Mouse (Mus musculus) midbrain, embryonic 12.5 days (tissue): ENCODE measurements around the gene Sds. TPM values are rescaled to one million over a fixed set of nuclear protein-coding genes. Genes with fewer than 3 reads are reported as not detected.
"Not testable (repeated sequence)": the region's sequence is repeated elsewhere in the genome, so short reads cannot be mapped to it uniquely, and the experiment has no call there.

ENCODE experiments used
- ATAC-seq: fragments of 200-750 bp; cut with Nextera tagmentation; 2 replicates; pipeline ENCODE4 v1.8.0; 2017; ENCODE audit warnings: low read depth, moderate TSS enrichment, moderate library complexity; ENCODE audit not compliant: low FRiP score
- H3K27ac ChIP-seq: fragments of 300-500 bp; sonication (generic); replicated peaks from 2 replicates; pipeline ENCODE4 v1.5.1; 2016; ENCODE audit warnings: mild to moderate bottlenecking
- H3K27me3 ChIP-seq: fragments of 300-500 bp; sonication (generic); 2 replicates; pipeline ENCODE4 v1.6.1; 2016; ENCODE audit warnings: mild to moderate bottlenecking
- H3K36me3 ChIP-seq: fragments of 300-500 bp; sonication (generic); 2 replicates; pipeline ENCODE4 v1.6.1; 2016
- H3K4me1 ChIP-seq: fragments of 300-500 bp; sonication (generic); 2 replicates; pipeline ENCODE4 v1.6.1; 2016
- H3K4me2 ChIP-seq: fragments of 300-500 bp; sonication (generic); replicated peaks from 2 replicates; pipeline ENCODE4 v1.6.1; 2016; ENCODE audit warnings: mild to moderate bottlenecking, moderate library complexity
- H3K4me3 ChIP-seq: fragments of 300-500 bp; sonication (generic); 2 replicates; pipeline ENCODE4 v1.5.1; 2016; ENCODE audit warnings: mild to moderate bottlenecking
- H3K9ac ChIP-seq: fragments of 300-500 bp; sonication (generic); replicated peaks from 2 replicates; pipeline ENCODE4 v1.6.1; 2016; ENCODE audit warnings: mild to moderate bottlenecking, moderate library complexity
- H3K9me3 ChIP-seq: fragments of 300-500 bp; sonication (generic); 2 replicates; pipeline ENCODE4 v1.6.1; 2016; ENCODE audit warnings: mild to moderate bottlenecking
- WGBS: fragments of 180-500 bp; shearing (Covaris S2); methylation state at CpG from one replicate; pipeline ENCODE4 v1.1.7; 2016; 5-methylcytosine and 5-hydroxymethylcytosine counted together
- polyA plus RNA-seq: library from polyadenylated mRNA; unstranded; fragments of >200 nt; fragmentation: Nextera tagmentation; extraction: Ambion mirVana; gene quantifications from 2 replicates; pipeline ENCODE4 v1.2.1, GENCODE M21; 2016

Gene Sds
- polyA plus RNA-seq, 1 experiment from 2014 or later: not detected

DNA sequence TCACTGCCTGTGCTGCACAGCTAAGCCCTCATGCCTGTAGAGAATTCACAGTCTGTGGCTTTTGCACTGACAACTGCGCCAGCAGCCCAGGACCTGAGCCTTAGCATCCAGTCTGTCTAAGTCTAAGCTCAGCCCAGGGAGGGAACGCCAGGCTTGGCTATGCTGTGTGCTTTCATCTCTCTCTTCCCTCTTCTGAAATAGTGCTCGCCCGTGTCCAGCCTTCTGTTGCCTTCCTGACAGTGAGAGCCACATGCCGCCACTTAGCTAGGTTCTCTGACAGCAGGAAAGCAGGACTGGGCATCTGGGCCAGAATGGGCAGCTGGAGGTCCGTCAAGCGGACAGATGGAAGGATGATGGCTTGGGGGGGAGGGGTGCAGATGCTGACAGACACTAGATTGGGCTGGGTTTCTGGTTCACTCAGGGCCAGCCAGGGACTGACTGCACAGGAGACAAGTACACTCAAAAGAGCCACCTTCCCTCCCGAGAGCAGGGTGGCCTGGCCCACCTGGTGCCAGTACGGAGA lies 17.6 kb downstream of the Sds start:
- H3K4me3 ChIP-seq: no peak overlapping the region
- no peaks in the 10 kb centered on the region for H3K27me3 ChIP-seq
- ATAC-seq: no peak
- no peaks in the 10 kb centered on the region for H3K9me3 ChIP-seq
- 83% methylated on average over 9 of the region's 9 CpGs for WGBS
- H3K4me2 ChIP-seq: no peak overlapping the region
- H3K4me1 ChIP-seq: peaks cover 4% of the 10 kb centered on the region; the same call in 1 of the 2 replicates
- H3K36me3 ChIP-seq: peaks cover 31% of the 10 kb centered on the region
- no peak overlapping the region for H3K27ac ChIP-seq
- no peak overlapping the region for H3K9ac ChIP-seq

DNA sequence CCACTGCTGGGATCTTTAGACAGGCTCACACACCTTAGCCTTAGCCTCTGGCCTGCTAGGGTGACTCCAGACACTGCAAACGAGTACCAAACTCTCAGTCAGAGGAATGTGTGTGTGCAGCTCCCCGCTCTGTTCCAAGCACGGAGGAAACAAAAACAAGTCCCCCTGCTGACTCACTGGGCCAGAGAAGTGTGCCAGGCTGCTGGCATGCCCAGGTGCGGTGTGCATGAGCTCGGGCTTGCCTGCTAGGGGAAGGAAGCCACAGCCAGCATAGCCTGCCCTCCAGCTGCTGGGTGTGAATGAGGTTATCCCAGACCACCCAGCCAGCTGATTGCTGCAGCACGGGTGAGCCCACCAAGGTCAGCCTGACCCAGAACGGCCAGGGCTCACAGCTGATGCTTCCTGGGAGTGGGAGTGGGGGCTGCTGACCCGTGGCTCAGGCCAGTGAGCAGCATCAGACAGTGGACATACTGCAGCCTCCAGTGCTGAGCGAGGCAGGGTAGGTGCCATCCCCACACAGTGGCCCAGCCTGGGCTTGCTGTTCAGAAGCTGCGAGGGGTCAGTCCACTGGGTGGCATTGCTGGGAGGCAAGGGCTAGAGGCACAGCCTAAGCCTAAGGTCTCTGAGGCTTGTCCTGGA lies 18.9 kb downstream of the Sds start:
- ATAC-seq: no peak
- Histone ChIP-seq H3K27me3 (no peaks in the 10 kb centered on the region), H3K27ac (no peak overlapping the region), H3K4me2 (no peak overlapping the region), H3K4me1 (peaks cover 4% of the 10 kb centered on the region; the same call in 1 of the 2 replicates), H3K9me3 (no peaks in the 10 kb centered on the region), H3K4me3 (no peak overlapping the region), H3K36me3 (peaks cover 31% of the 10 kb centered on the region), H3K9ac (no peak overlapping the region)
- WGBS: 81% methylated on average over 10 of the region's 10 CpGs

DNA sequence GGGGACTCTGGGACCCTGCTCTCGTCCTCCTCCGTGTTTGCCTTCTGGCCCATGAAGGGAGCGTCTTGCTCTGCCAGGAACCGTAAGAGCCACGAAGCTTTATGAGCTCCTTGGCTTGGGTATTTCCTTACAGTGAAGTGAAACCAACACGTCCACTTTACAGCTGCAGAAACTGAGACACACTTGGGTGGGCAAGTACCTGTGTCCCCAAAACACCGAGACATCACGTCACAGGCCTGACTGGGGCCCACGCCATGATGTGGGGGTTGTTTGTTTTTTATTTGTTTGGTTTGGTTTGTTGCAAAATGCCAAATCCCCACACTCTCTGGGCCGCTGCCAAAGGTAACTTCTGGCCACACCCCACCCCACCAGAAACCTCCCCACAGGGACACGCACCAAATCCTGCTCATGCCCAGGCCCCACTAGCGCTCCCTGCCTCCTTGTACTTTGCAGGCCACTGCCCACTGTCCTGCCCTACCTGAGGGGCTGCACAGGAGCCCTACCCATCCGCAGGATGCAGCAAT lies 19.4 kb downstream of the Sds start:
- Histone ChIP-seq H3K27me3 (no peaks in the 10 kb centered on the region), H3K4me2 (no peak overlapping the region), H3K9me3 (no peaks in the 10 kb centered on the region), H3K9ac (no peak overlapping the region), H3K36me3 (peaks cover 27% of the 10 kb centered on the region), H3K27ac (no peak overlapping the region), H3K4me3 (no peak overlapping the region), H3K4me1 (0 out of 2 replicates have a peak, but pooled peaks cover 2% of the 10 kb centered on the region)
- ATAC-seq: no peak
- WGBS: 93% methylated on average over 13 of the region's 13 CpGs

DNA sequence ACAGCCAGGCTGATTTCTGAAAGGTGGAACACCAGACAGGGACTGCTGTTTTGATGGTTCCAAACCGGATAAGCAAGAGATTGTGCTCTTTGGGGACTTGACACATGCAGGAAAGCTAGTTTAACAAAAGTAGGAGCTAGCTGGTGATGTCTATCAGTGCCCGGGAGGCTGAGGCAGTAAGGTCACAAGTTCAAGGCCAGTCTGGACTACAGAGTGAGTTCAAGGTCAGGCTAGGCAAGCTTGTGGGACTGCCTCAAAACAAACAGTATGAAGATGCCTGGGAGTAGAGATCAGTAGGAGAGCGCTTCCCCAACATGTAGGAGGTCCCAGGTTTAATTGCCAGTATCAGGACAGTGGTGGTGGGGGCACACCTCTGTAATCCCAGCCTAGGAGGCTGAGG lies 20.7 kb downstream of the Sds start:
- H3K9me3 ChIP-seq: no peaks in the 10 kb centered on the region
- H3K27ac ChIP-seq: no peak overlapping the region
- ATAC-seq: no peak
- H3K4me2 ChIP-seq: no peak overlapping the region
- H3K4me3 ChIP-seq: no peak overlapping the region
- H3K27me3 ChIP-seq: 0 out of 2 replicates have a peak, but pooled peaks cover under 1% of the 10 kb centered on the region
- WGBS: 88% methylated on average over 3 of the region's 3 CpGs
- no peak overlapping the region for H3K9ac ChIP-seq
- H3K4me1 ChIP-seq: peaks cover 1% of the 10 kb centered on the region
- peaks cover 25% of the 10 kb centered on the region for H3K36me3 ChIP-seq

DNA sequence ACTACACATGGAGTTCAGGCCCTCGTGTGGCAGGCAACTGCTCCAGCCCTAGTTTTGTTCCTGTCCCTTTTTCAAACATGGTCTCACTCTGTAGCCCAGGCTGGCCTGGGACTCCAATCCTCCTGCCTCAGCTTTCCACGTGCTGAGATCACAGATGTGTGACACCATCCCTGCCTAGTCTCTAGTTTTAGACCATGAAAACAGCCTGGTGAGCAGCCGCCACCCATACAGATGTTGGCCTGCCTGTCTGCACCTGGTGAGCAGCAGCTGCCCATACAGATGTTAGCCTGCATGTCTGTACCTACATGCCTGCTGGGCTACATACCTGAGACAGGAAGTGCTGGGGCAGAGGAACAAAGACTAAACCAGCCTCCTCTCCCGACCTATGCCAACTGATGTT lies 22.9 kb downstream of the Sds start:
- Histone ChIP-seq H3K4me2 (no peak overlapping the region), H3K27me3 (peaks cover 6% of the 10 kb centered on the region; the same call in 1 of the 2 replicates), H3K9ac (no peak overlapping the region), H3K9me3 (no peaks in the 10 kb centered on the region), H3K36me3 (peaks cover 12% of the 10 kb centered on the region), H3K4me1 (peaks cover 11% of the 10 kb centered on the region), H3K4me3 (no peak overlapping the region), H3K27ac (no peak overlapping the region)
- ATAC-seq: no peak
- WGBS: 90% methylated on average over 4 of the region's 4 CpGs

DNA sequence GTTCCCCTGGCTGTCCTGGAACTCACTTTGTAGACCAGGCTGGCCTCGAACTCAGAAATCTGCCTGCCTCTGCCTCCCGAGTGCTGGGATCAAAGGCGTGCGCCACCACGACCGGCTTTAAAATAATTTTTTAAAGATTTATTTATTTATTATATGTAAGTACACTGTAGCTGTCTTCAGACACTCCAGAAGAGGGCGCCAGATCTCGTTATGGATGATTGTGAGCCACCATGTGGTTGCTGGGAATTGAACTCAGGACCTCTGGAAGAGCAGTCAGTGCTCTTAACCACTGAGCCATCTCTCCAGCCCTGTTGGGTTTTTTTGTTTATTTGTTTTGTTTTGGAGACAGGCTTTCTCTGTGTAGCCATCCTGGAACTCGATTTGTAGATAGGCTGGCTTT lies 24.3 kb downstream of the Sds start:
- Histone ChIP-seq H3K4me1 (peaks cover 11% of the 10 kb centered on the region), H3K36me3 (peaks cover 12% of the 10 kb centered on the region)
- H3K4me2 ChIP-seq, H3K9me3 ChIP-seq, H3K4me3 ChIP-seq, H3K27me3 ChIP-seq, H3K27ac ChIP-seq, H3K9ac ChIP-seq, ATAC-seq: not testable (repeated sequence)
- 87% methylated on average over 9 of the region's 9 CpGs for WGBS

DNA sequence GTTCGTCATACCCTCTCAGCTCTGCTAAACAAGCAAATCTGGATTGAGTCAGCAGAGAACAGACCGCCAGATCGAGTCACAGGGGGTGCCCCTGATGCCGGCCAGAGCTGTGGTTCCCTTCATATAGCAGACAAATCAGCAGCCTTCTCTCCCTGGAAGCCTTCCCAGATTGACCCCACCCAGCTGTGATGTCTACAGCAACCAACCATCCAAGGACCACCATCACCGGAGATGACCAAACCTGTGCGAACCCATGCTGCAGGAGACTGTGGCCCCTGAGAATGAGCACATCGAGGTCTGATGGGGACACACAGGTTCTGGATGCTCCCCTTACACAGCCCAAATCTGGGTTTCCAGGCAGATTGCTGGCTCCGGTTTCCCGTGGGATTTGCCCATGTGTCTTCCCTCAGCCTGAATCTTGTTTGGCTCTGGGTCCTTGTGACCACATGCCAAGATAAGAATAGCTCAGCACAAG lies 25.9 kb downstream of the Sds start:
- 70% methylated on average over 9 of the region's 9 CpGs for WGBS
- Histone ChIP-seq H3K27me3 (peaks cover 6% of the 10 kb centered on the region; the same call in 1 of the 2 replicates), H3K4me3 (peak overlapping the region; percentile 84), H3K27ac (no peak overlapping the region), H3K36me3 (peaks cover 10% of the 10 kb centered on the region), H3K4me1 (peaks cover 11% of the 10 kb centered on the region), H3K4me2 (peak overlapping the region; percentile 89), H3K9me3 (no peaks in the 10 kb centered on the region), H3K9ac (peak overlapping the region; percentile 90; the same call in 1 of the 2 replicates)
- no peak for ATAC-seq

DNA sequence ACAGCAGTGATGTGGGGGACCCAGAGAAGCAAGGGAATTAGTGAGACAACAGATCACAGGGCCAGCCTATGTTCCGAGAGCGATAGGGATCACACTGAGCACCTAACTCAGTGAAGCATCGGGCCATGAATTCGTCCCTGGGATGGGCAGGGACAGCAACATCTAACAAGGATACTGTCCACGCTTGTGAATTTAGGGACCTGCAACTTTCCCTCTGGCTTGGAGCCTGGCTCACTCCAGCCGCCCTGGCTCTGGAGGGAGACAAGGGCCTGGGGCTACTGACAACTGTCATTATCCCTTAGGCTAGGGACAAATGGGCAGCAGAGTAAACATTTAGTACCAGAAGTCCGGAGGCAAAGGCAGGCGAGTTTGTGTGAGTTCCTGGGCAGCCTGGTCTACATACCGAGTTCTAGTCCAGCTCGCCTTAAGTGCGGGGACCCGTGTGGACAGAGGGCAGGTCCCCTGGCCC lies 26.4 kb downstream of the Sds start:
- Histone ChIP-seq H3K4me3 (peak overlapping the region; percentile 84), H3K27ac (0 out of 2 replicates have a peak overlapping the region, but pooled peaks have one; percentile 20), H3K4me1 (peaks cover 11% of the 10 kb centered on the region), H3K36me3 (peaks cover 9% of the 10 kb centered on the region), H3K27me3 (peaks cover 6% of the 10 kb centered on the region; the same call in 1 of the 2 replicates), H3K9me3 (no peaks in the 10 kb centered on the region), H3K4me2 (peak overlapping the region; percentile 89), H3K9ac (peak overlapping the region; percentile 90)
- ATAC-seq: 0 out of 2 replicates have a peak, but pooled peaks have one; percentile 3
- WGBS: 11% methylated on average over 12 of the region's 12 CpGs

DNA sequence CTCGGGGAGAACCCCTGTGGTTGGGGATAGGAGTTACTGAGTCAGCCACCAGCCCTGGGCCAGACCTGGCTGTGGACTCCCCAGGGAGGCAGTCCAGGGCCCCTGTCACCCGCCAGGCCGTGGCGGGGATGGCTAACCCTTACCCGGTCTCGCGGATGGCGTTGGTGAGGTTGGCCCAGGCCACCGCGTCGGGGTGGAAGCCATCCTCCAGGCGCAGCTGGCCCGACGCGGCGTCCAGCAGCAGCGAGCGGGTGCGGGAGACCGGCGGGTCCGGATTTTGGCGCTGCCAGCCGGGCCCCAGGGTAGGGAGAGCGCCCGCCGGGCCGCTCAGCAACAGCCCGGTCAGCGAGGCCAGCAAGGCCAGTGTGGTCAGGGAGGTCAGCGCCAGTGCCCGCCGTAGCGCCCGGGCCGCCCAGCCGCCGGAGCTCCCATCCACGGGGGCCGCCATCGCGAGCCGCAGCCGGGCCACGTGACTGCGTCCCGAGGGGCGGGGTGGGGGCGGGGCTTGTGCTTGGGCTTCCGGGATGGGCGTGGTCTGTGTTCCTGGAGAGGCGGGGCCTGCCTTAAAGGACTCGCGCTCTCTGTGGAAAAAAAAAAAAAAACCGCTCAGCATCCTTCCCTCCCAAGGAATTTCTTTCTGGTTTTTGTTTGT lies 26.9 kb downstream of the Sds start, which contains the start of gene Plbd2:
Gene Plbd2 (minus strand): TSS at position 482 of the 652 bp plus-strand sequence.
- ATAC-seq: peak; percentile 75
- peaks cover 6% of the 10 kb centered on the region; the same call in 1 of the 2 replicates for H3K27me3 ChIP-seq
- no peaks in the 10 kb centered on the region for H3K9me3 ChIP-seq
- 0 out of 2 replicates have a peak within 1 kb of the TSS, but pooled peaks have one; percentile 20 for H3K27ac ChIP-seq
- peaks cover 11% of the 10 kb centered on the region for H3K4me1 ChIP-seq
- H3K4me3 ChIP-seq: peak within 1 kb of the TSS; percentile 84
- H3K4me2 ChIP-seq: peak within 1 kb of the TSS; percentile 89
- WGBS: under 1% methylated on average over 48 of the region's 55 CpGs
- peak within 1 kb of the TSS; percentile 90 for H3K9ac ChIP-seq
- peaks cover 7% of the 10 kb centered on the region for H3K36me3 ChIP-seq

DNA sequence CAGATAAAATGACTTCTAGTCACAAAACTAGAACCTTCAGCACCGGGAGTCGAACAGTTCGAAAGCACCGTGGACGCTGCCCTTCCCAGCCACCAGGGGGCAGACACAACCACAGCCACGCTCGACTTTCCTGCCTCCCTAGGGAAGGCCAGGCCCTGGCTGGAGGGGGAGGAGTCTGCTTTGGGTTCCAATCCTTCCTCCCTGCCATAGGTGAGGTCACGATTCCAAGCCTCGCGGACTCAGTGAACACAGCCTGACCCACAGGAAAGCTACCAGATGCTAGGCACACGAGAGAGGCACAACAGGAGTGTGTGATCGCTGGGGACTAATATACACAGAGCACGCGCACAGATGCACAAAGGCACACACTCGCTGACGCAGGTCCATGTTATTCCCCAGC lies 29.0 kb downstream of the Sds start:
- WGBS: 20% methylated on average over 16 of the region's 16 CpGs
- Histone ChIP-seq H3K27ac (no peak overlapping the region), H3K9ac (no peak overlapping the region), H3K9me3 (no peaks in the 10 kb centered on the region), H3K36me3 (no peaks in the 10 kb centered on the region), H3K27me3 (peaks cover 6% of the 10 kb centered on the region; the same call in 1 of the 2 replicates), H3K4me3 (no peak overlapping the region), H3K4me1 (peaks cover 14% of the 10 kb centered on the region), H3K4me2 (no peak overlapping the region)
- ATAC-seq: no peak

DNA sequence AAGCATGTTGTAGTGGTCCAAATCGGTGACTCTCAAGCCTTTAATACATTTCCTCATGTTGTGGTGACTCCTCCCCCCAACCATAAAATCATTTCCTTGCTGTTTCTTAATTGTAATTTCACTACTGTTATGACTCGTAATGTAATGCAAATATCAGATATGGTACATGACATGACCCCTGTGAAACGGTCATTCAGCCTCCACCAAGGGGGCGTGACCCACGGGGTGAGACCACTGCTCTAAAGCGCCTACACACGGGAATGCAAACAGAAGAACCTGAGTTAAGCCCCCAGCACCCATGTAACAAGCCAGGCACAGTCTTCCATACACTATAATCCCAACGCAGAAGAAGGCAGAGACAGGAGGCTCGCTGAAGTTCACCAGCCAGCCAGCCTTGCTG lies 29.5 kb downstream of the Sds start:
- Histone ChIP-seq H3K27ac (no peak overlapping the region), H3K9ac (no peak overlapping the region), H3K27me3 (peaks cover 6% of the 10 kb centered on the region; the same call in 1 of the 2 replicates), H3K36me3 (no peaks in the 10 kb centered on the region), H3K4me3 (no peak overlapping the region), H3K4me2 (no peak overlapping the region), H3K9me3 (no peaks in the 10 kb centered on the region), H3K4me1 (peaks cover 17% of the 10 kb centered on the region)
- WGBS: 72% methylated on average over 9 of the region's 9 CpGs
- ATAC-seq: no peak

DNA sequence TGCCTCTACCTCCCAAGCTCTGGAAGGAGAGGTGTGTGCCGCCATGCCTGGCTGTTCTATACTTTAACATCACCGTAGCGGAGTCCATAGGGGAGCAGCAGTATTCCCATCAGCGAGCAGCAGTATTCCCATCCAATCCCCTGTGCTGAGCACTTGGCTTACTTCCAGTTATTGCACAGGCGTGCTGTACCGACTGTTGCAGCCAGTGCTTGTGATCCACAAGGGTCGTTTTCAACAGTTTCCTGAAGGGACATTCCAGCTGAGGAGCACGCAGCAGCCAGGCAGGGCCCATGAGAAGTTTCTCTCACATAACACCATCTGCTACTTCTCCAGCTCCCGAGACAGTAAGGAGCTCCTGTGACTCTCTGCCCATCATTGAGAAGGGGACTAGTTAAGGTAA lies 30.2 kb downstream of the Sds start:
- peaks cover 10% of the 10 kb centered on the region for H3K27me3 ChIP-seq
- H3K9ac ChIP-seq: no peak overlapping the region
- 74% methylated on average over 9 of the region's 9 CpGs for WGBS
- H3K4me3 ChIP-seq: no peak overlapping the region
- H3K27ac ChIP-seq: no peak overlapping the region
- ATAC-seq: no peak
- H3K4me1 ChIP-seq: peaks cover 21% of the 10 kb centered on the region
- no peak overlapping the region for H3K4me2 ChIP-seq
- H3K9me3 ChIP-seq: no peaks in the 10 kb centered on the region
- no peaks in the 10 kb centered on the region for H3K36me3 ChIP-seq
